Mouse (Mus musculus): ENCODE measurements around the gene Gldc. TPM values are rescaled to one million over a fixed set of nuclear protein-coding genes. Genes with fewer than 3 reads are reported as not detected.
A peak's percentile ranks its signal among the peaks of the same experiment; 100 is the strongest.

Gene Gldc
- polyA plus RNA-seq, 1 experiment from 2014 or later = 1.4 TPM

DNA sequence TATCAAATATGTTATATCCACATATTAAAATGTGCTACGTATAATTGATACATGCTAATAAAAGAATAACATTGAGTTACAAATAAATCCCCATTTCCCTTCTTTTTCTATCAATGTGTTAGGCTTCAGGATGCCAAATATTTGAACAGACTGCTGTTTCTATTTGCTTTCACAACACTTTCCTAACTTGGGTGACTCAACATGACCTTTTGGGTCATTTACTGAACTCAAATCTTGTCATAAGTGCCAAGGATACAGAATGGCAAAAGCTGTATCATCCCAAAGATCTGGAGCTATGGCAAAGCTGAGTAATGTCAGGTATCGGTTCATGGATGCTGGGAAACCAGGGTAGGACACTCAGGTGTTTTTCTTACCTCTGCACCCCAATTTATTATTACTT lies 12.0 kb upstream of the Gldc start:
- Histone ChIP-seq H3K9ac (no peak overlapping the region), H3K4me1 (no peaks in the 10 kb centered on the region), H3K4me3 (no peak overlapping the region), H3K36me3 (no peaks in the 10 kb centered on the region), H3K9me3 (peaks cover 18% of the 10 kb centered on the region), H3K4me2 (no peak overlapping the region), H3K27me3 (replicated peaks) (no peaks in the 10 kb centered on the region), H3K27ac (replicated peaks) (no peak overlapping the region)
- 81% methylated on average over 2 of the region's 2 CpGs for WGBS
- no peak for ATAC-seq (ENCODE audit: extremely low read depth, insufficient number of reproducible peaks, low FRiP score, low TSS enrichment)

DNA sequence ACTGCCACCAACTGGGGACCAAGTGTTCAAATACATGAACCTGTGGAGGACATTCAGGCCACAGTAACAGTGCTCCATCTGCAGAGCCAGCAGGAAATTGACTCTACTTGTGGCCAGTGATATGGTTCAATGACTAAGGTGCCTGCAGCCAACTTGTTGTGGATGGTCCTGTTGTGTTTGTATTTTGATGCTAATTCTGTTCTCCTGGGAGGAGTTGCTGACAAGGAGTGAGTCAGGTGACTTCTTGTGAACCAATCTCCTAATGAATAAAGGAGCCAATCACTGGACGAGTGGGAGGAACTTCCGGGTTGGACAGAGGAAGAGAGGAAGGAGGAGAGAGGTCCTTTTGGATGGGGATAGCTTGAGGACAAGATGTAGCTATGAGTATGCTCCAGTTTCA lies 10.3 kb upstream of the Gldc start:
- H3K4me2 ChIP-seq = no peak overlapping the region
- no peak overlapping the region for H3K27ac ChIP-seq (replicated peaks)
- no peak overlapping the region for H3K4me3 ChIP-seq
- H3K4me1 ChIP-seq = no peaks in the 10 kb centered on the region
- whole genome bisulfite sequencing = 63% methylated on average over 2 of the region's 2 CpGs
- H3K27me3 ChIP-seq (replicated peaks) = no peaks in the 10 kb centered on the region
- ATAC-seq (ENCODE audit: extremely low read depth, insufficient number of reproducible peaks, low FRiP score, low TSS enrichment) = no peak
- no peak overlapping the region for H3K9ac ChIP-seq
- H3K9me3 ChIP-seq = peaks cover 18% of the 10 kb centered on the region
- H3K36me3 ChIP-seq = no peaks in the 10 kb centered on the region

DNA sequence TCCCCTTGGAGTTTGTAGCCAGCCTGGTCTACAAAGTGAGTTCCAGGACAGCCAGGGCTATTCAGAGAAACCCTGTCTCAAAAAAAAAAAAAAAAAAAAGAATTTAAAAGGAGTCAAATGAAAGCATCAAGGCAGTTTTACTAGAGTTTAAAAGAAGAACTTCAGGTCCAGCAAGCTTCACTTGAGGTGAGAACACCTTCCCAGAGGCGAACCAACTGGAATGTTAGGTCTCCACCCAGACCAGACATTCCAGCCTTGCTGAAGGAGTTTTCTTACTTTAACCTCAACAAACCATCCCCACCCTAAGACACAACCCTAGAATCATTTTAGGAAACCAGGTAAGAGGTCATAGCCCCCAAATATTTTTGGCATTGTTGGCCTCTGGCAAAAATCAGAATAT lies 4.8 kb upstream of the Gldc start:
- no peak for ATAC-seq (ENCODE audit: extremely low read depth, insufficient number of reproducible peaks, low FRiP score, low TSS enrichment)
- Histone ChIP-seq H3K4me2 (no peak overlapping the region), H3K9me3 (peaks cover 3% of the 10 kb centered on the region; the same call in 1 of the 2 replicates), H3K4me3 (no peak overlapping the region), H3K27ac (replicated peaks) (no peak overlapping the region), H3K4me1 (no peaks in the 10 kb centered on the region), H3K27me3 (replicated peaks) (peaks cover 20% of the 10 kb centered on the region), H3K9ac (no peak overlapping the region), H3K36me3 (no peaks in the 10 kb centered on the region)
- 74% methylated on average over 1 of the region's 1 CpGs for WGBS

DNA sequence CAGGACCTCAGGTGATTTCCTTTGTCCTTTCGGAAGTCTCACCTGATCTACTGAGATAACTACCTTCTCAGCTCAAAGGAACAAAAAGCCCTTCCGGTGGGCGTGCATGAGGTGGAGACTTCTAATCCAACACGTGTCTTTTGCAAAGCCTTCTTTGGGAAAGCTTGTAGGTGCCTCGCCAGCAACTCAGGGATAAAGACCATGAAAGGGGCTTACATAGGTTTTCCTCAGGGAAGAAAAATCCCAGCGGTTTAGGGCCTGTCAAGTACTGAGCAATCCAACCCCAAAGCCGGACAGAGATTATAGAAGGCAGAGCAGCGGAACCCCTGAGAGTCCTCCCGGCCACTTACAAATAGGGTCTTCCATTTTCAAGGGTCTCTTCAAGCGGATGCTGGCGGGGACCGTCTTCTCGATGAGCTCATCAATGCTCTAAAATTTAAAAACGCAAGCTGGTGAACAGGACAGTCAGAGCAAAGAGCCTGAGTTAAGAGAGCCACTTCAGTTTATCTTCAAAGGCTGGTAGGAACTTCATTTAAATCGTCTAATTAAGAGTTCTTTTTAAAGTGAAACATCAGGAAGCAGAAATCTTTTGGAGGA lies 1.1 kb downstream of the Gldc start:
- 4% methylated on average over 15 of the region's 15 CpGs for WGBS
- ATAC-seq (ENCODE audit: extremely low read depth, insufficient number of reproducible peaks, low FRiP score, low TSS enrichment) = no peak
- no peak overlapping the region for H3K27ac ChIP-seq (replicated peaks)
- peak overlapping the region; percentile 96 for H3K4me2 ChIP-seq
- peaks cover 55% of the 10 kb centered on the region for H3K27me3 ChIP-seq (replicated peaks)
- peak overlapping the region; percentile 64 for H3K4me3 ChIP-seq
- H3K9me3 ChIP-seq = peaks cover 3% of the 10 kb centered on the region; the same call in 1 of the 2 replicates
- H3K4me1 ChIP-seq = peaks cover 5% of the 10 kb centered on the region; the same call in 1 of the 2 replicates
- no peaks in the 10 kb centered on the region for H3K36me3 ChIP-seq
- peak overlapping the region; percentile 78 for H3K9ac ChIP-seq

DNA sequence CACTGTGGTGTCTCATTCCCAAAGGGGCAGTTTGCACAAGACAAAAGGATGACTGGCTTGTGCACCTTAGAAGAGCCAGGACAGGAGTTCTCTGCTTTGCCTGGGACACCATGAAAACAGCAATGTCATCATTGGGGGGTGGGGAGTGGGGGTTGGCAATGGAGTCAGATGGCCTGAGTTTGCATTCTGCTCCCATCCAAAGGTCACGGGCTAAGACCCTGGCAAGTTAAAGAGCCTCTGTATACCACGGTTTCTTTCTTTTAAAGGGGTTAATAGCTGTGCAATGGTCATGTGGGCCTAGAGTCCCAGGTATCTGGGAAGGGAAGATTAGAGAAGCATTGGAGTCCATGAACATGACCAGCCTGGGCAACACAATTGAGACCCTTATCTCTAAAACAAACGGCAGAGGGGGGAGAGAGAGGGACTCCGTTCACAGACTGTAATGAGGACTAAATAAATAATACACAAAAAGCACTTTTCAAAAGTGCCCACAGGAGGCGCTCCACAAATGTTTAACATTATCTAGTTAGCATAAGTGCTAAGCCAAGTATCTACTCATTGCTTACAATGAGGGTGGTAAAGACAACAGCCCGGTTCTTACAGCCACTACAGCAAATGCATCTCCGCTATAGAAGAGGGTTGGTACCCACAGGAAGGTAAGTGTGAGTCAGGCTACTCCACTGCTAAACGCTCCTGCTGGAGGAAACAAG lies 3.7 kb downstream of the Gldc start:
- no peak for ATAC-seq (ENCODE audit: extremely low read depth, insufficient number of reproducible peaks, low FRiP score, low TSS enrichment)
- WGBS = 67% methylated on average over 8 of the region's 8 CpGs
- H3K36me3 ChIP-seq = no peaks in the 10 kb centered on the region

DNA sequence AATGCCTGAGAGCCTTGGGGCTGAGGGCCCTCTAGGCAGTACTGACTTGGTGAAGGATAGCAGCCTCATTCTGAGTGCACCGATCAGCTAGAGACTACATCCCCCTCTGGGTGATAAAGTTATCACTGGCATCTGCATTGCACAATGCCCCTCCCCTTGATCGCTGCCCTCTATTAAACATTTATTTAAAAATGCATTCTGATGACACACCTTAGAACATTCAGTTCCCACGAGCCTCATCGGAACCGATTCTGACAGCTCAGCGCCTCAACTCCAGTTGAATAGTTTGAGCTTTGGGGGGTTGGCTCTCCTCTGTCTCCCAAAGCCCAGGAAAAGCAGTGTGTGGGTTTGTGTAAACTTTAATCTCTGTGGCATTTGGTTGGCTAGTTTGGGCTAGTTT lies 4.9 kb downstream of the Gldc start:
- no peak for ATAC-seq (ENCODE audit: extremely low read depth, insufficient number of reproducible peaks, low FRiP score, low TSS enrichment)
- no peak overlapping the region for H3K27ac ChIP-seq (replicated peaks)
- WGBS = 83% methylated on average over 6 of the region's 6 CpGs
- H3K9me3 ChIP-seq = no peaks in the 10 kb centered on the region
- H3K4me1 ChIP-seq = peaks cover 5% of the 10 kb centered on the region; the same call in 1 of the 2 replicates
- H3K27me3 ChIP-seq (replicated peaks) = peaks cover 38% of the 10 kb centered on the region
- H3K4me3 ChIP-seq = no peak overlapping the region
- H3K4me2 ChIP-seq = no peak overlapping the region
- no peaks in the 10 kb centered on the region for H3K36me3 ChIP-seq
- H3K9ac ChIP-seq = no peak overlapping the region

More for the DNA sequence above, 3.7 kb downstream of the Gldc start:
- Histone ChIP-seq H3K9ac (no peak overlapping the region), H3K27me3 (replicated peaks) (peaks cover 50% of the 10 kb centered on the region), H3K27ac (replicated peaks) (no peak overlapping the region), H3K4me3 (no peak overlapping the region), H3K4me1 (peaks cover 5% of the 10 kb centered on the region; the same call in 1 of the 2 replicates), H3K4me2 (no peak overlapping the region), H3K9me3 (no peaks in the 10 kb centered on the region)

DNA sequence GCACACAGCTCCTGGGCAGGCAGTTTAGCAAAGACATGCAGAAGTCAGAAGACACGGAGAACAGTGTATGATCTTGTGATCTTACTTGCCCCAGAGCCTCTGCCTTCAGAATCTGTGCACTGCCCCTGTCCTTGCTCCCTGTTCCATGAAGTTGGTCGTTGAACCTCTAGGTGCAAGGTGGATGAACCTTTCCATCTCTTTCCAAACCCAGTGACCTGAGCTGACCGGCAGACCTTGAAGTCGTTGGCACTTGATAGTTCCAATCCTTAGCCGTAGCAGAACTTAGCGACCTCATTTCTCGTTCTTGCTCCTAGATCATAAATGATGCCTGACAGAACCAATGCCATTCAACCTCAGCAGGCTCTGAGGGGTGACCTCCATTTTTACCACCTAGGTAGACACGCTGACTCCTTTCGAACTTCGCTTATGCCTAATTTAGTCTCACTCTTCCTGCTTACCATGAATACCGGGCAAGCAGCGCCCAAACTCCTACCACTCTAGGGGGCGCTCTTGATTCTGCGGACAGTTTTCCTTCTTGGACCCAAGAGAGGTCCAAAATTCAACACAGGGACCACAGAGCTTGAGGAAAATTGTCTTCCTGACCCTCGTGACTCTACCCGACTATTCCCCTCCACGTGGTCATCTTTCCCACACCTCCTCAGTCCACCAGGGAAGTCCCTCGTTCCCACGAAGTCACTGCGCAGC lies 8.3 kb downstream of the Gldc start:
- Histone ChIP-seq H3K9me3 (no peaks in the 10 kb centered on the region), H3K27me3 (replicated peaks) (peaks cover 5% of the 10 kb centered on the region), H3K27ac (replicated peaks) (no peak overlapping the region), H3K36me3 (no peaks in the 10 kb centered on the region), H3K4me2 (no peak overlapping the region), H3K4me1 (no peaks in the 10 kb centered on the region), H3K9ac (no peak overlapping the region), H3K4me3 (no peak overlapping the region)
- WGBS = 83% methylated on average over 20 of the region's 20 CpGs
- no peak for ATAC-seq (ENCODE audit: extremely low read depth, insufficient number of reproducible peaks, low FRiP score, low TSS enrichment)

DNA sequence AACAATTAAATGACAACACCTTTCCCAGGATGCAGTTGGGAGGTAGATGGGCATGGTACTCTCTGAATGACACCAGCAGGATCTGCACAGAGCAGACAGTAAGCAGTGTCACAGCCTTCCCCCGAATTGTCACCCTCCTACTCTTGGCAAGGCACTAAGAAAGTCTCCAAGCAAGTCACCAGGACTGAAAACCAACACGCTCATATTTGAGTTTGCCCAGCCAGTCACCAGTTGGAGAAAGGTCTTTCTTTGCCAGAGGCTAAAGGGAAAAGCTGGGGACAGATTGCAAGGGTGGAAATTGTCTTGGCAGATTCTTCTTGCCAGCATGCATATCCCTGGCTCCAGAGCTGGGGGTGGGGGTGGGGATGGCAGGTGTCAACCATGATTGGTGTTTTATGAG lies 11.0 kb downstream of the Gldc start:
- H3K9me3 ChIP-seq = no peaks in the 10 kb centered on the region
- no peak for ATAC-seq (ENCODE audit: extremely low read depth, insufficient number of reproducible peaks, low FRiP score, low TSS enrichment)
- no peaks in the 10 kb centered on the region for H3K36me3 ChIP-seq
- no peak overlapping the region for H3K27ac ChIP-seq (replicated peaks)
- 80% methylated on average over 2 of the region's 2 CpGs for WGBS
- no peak overlapping the region for H3K4me2 ChIP-seq
- no peak overlapping the region for H3K4me3 ChIP-seq
- H3K4me1 ChIP-seq = no peaks in the 10 kb centered on the region
- H3K27me3 ChIP-seq (replicated peaks) = no peaks in the 10 kb centered on the region
- no peak overlapping the region for H3K9ac ChIP-seq

DNA sequence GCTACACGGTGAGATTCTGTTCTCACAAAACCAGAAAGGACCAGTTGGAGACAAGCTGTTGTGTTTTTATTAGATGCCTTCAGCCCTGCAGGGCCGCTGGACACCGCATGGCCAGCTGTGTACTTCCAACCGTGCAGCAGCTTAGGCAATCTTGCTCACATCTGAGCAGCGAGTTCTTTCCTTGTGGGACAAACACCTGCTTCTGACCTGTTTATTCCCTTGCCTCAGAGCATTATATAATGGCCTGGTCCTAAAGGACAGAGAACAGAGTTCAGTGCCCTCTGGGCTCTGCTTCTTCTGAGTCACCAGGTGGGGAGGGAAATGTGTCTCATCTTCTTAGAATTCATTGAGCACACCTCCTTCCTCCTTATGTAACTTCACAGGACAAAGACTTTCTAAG lies 12.4 kb downstream of the Gldc start:
- WGBS = 81% methylated on average over 5 of the region's 5 CpGs

DNA sequence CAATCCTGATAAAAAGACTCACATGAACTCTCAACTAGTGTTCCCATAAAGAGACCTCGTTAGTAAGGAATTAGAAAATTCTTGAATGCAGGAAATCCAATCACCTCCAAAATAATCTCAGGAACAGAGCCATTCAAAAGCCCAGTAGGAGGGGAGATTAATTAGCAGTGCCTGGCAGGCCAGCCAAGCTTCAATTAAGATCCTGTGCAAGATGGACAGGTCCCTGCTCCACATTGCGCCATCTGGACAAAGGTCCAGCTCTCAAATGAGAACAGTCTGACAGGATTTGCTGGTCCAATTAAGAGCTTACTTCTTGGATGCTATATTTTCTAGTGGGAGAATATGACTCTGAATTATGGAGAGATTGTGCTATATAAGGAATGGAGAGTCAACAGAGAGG lies 15.2 kb downstream of the Gldc start:
- ATAC-seq (ENCODE audit: extremely low read depth, insufficient number of reproducible peaks, low FRiP score, low TSS enrichment) = no peak
- H3K9me3 ChIP-seq = no peaks in the 10 kb centered on the region
- no peak overlapping the region for H3K4me2 ChIP-seq
- H3K4me1 ChIP-seq = no peaks in the 10 kb centered on the region
- no peak overlapping the region for H3K9ac ChIP-seq
- H3K27me3 ChIP-seq (replicated peaks) = no peaks in the 10 kb centered on the region
- H3K27ac ChIP-seq (replicated peaks) = no peak overlapping the region
- 75% methylated on average over 2 of the region's 2 CpGs for WGBS
- no peak overlapping the region for H3K4me3 ChIP-seq
- no peaks in the 10 kb centered on the region for H3K36me3 ChIP-seq

More for the DNA sequence above, 12.4 kb downstream of the Gldc start:
- H3K9ac ChIP-seq = no peak overlapping the region
- H3K36me3 ChIP-seq = no peaks in the 10 kb centered on the region
- no peak overlapping the region for H3K27ac ChIP-seq (replicated peaks)
- H3K27me3 ChIP-seq (replicated peaks) = no peaks in the 10 kb centered on the region
- no peak for ATAC-seq (ENCODE audit: extremely low read depth, insufficient number of reproducible peaks, low FRiP score, low TSS enrichment)
- no peaks in the 10 kb centered on the region for H3K4me1 ChIP-seq
- H3K4me3 ChIP-seq = no peak overlapping the region
- no peaks in the 10 kb centered on the region for H3K9me3 ChIP-seq
- H3K4me2 ChIP-seq = no peak overlapping the region

DNA sequence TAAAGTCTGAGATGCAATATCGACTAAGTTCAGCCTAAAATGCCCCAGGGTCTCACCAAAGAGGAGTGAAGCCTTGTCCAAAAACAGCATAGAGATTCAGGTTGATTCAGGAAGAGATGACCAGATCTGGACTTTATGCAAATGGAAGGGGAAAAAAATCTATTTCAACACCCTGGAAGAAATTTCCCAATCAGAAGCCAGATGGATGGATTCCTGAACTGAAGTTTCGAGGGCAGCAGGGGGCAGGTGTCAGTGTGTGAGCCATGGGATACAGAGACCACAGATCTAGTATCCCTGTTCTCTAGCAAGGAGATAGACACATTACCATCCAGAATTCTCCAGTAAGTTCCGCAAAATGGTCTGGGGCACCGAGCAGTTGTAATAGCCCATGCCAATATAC lies 17.0 kb downstream of the Gldc start:
- WGBS = 75% methylated on average over 4 of the region's 4 CpGs
- H3K9me3 ChIP-seq = no peaks in the 10 kb centered on the region
- no peaks in the 10 kb centered on the region for H3K36me3 ChIP-seq
- H3K27ac ChIP-seq (replicated peaks) = no peak overlapping the region
- H3K27me3 ChIP-seq (replicated peaks) = no peaks in the 10 kb centered on the region
- no peak overlapping the region for H3K4me2 ChIP-seq
- no peak overlapping the region for H3K9ac ChIP-seq
- no peak for ATAC-seq (ENCODE audit: extremely low read depth, insufficient number of reproducible peaks, low FRiP score, low TSS enrichment)
- no peaks in the 10 kb centered on the region for H3K4me1 ChIP-seq
- H3K4me3 ChIP-seq = no peak overlapping the region
